Mouse (Mus musculus): ENCODE measurements at regions not wholly inside any gene's neighbourhood (a gene's known extent, or its start where the extent isn't known, plus 50 kb on each side); places are given as distances from the start of the nearest gene placed in this dataset.

GRCm38 (mm10) chr4:45727915-45728314 lies 70.9 kb upstream of the Aldh1b1 start:
- no peak for TF ChIP-seq CTCF (IDR thresholded peaks at IDR 0.05; ENCODE audit: extremely low read depth, insufficient read depth, low read length)
- TF ChIP-seq POLR2A (IDR thresholded peaks at IDR 0.05; ENCODE audit: extremely low read depth, insufficient read depth, low read length) = no peak
